Mouse (Mus musculus) liver, embryonic 16.5 days (tissue): Measurements from ENCODE around the gene 4933416C03Rik. TPM values are rescaled to one million over a fixed set of nuclear protein-coding genes. Genes with fewer than 3 reads are reported as not detected.

Source experiments
- ATAC-seq: fragments of 200-750 bp; cut with Nextera tagmentation; 2 replicates; pipeline ENCODE4 v1.8.0; 2017; ENCODE audit warnings: low read depth, mild to moderate bottlenecking, moderate number of reproducible peaks, moderate library complexity
- H3K27ac ChIP-seq: fragments of 300-500 bp; sonication (generic); 2 replicates; pipeline ENCODE4 v1.5.1; 2014; ENCODE audit warnings: mild to moderate bottlenecking, low read length
- H3K27me3 ChIP-seq: fragments of 300-500 bp; sonication (generic); 2 replicates; pipeline ENCODE4 v1.6.1; 2014; ENCODE audit warnings: low read depth, low read length, mixed read lengths; ENCODE audit not compliant: control insufficient read depth, insufficient read depth
- H3K36me3 ChIP-seq: fragments of 300-500 bp; sonication (generic); 2 replicates; pipeline ENCODE4 v1.6.1; 2014; ENCODE audit warnings: mild to moderate bottlenecking; ENCODE audit not compliant: control insufficient read depth, insufficient read depth
- H3K4me1 ChIP-seq: fragments of 300-500 bp; sonication (generic); 2 replicates; pipeline ENCODE4 v1.6.1; 2014; ENCODE audit warnings: low read depth, low read length, mixed read lengths; ENCODE audit not compliant: control insufficient read depth
- H3K4me2 ChIP-seq: fragments of 300-500 bp; sonication (generic); 2 replicates; pipeline ENCODE4 v1.6.1; 2014; ENCODE audit warnings: low read depth, low read length, mixed read lengths
- H3K4me3 ChIP-seq: fragments of 300-500 bp; sonication (generic); 2 replicates; pipeline ENCODE4 v1.5.1; 2014; ENCODE audit warnings: low read depth, mild to moderate bottlenecking, low read length
- H3K9ac ChIP-seq: fragments of 300-500 bp; sonication (generic); 2 replicates; pipeline ENCODE4 v1.6.1; 2014; ENCODE audit warnings: low read depth, low read length
- H3K9me3 ChIP-seq: fragments of 300-500 bp; sonication (generic); replicated peaks from 2 replicates; pipeline ENCODE4 v1.6.1; 2016; ENCODE audit warnings: low read length; ENCODE audit not compliant: control insufficient read depth
- WGBS: fragments of 180-500 bp; shearing (Covaris S2); extraction: QIAGEN DNeasy Blood & Tissue Kit; methylation state at CpG from one replicate; pipeline ENCODE4 v1.1.7; 2014; ENCODE audit not compliant: insufficient replicate concordance; 5-methylcytosine and 5-hydroxymethylcytosine counted together
- polyA plus RNA-seq: library from polyadenylated mRNA; unstranded; fragments of >200 nt; fragmentation: Nextera tagmentation; extraction: Ambion mirVana; gene quantifications from 2 replicates; pipeline ENCODE4 v1.2.1, GENCODE M21; 2015

Gene 4933416C03Rik
- polyA plus RNA-seq, 1 experiment from 2014 or later, result not detected

DNA sequence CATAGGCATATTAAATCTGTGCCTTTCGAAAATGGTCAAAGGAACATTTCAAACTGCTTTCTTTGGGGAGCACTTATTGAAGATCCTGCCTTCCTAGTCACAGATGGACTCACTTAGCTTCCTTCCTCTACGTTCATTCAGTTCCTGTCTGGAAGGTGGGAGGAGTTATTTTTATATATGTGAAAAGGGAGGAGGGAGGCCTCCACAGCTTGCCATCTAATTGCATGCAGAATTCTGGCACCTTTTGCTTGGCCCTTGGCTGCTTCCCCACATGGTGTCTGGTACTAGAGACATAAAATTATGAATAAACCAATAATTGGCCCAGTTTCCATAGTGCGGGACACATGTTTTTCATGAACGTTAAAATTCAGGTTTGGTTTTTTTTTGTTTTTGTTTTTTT lies 5.5 kb downstream of the 4933416C03Rik start:
- Histone ChIP-seq H3K4me1 (no peaks in the 10 kb centered on the region), H3K27ac (no peak overlapping the region), H3K27me3 (no peaks in the 10 kb centered on the region), H3K4me3 (no peak overlapping the region), H3K36me3 (no peaks in the 10 kb centered on the region), H3K9ac (no peak overlapping the region), H3K9me3 (no peaks in the 10 kb centered on the region), H3K4me2 (no peak overlapping the region)
- 46% methylated on average over 4 of the region's 4 CpGs for WGBS
- ATAC-seq, result no peak

DNA sequence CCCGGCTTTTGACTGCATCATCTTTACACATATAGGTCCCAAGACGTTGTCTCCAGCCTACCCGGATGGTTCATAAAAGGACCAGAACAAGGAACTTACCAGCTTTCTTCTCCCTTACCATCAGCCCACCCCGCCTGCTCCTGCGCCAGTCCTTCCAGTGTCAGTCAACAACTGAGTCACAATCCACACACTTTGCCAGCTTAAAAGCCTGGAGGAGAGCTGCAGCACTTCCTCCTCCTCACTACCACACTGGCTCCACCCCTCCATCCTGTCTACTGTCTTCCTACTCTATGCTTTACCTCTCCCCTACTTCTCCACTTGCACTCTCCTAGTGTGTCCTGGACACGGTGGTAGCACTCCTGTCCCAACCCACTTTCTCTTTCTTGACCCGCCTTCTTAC lies 15.2 kb downstream of the 4933416C03Rik start:
- no peak overlapping the region for H3K27ac ChIP-seq
- H3K4me1 ChIP-seq, result no peaks in the 10 kb centered on the region
- H3K4me2 ChIP-seq, result no peak overlapping the region
- no peak for ATAC-seq
- WGBS, result 67% methylated on average over 7 of the region's 7 CpGs
- no peaks in the 10 kb centered on the region for H3K9me3 ChIP-seq
- no peak overlapping the region for H3K9ac ChIP-seq
- no peaks in the 10 kb centered on the region for H3K36me3 ChIP-seq
- no peaks in the 10 kb centered on the region for H3K27me3 ChIP-seq
- no peak overlapping the region for H3K4me3 ChIP-seq

DNA sequence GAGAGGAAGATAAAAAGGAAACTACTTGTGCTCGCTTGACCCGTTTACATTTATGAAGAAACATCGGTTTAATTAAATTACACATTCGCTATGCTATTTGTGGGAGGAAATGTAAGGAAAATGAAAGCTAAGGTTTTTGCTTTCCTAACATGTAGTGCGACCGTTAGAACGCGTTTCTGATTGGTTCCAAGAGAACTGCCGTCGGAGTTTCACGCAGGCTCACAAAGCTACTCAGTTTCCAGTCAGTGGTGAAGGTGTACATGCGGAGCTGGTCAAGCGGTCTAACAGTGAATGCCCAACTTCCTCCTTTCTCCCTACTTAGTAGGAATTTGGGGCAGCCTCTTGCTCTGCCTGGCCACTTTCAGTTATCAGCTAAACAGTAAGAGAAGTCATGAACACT lies 17.3 kb downstream of the 4933416C03Rik start:
- Histone ChIP-seq H3K27me3 (no peaks in the 10 kb centered on the region), H3K36me3 (no peaks in the 10 kb centered on the region), H3K9ac (no peak overlapping the region), H3K4me1 (no peaks in the 10 kb centered on the region), H3K9me3 (no peaks in the 10 kb centered on the region), H3K27ac (no peak overlapping the region), H3K4me2 (no peak overlapping the region), H3K4me3 (no peak overlapping the region)
- WGBS, result 73% methylated on average over 13 of the region's 13 CpGs
- ATAC-seq, result no peak

DNA sequence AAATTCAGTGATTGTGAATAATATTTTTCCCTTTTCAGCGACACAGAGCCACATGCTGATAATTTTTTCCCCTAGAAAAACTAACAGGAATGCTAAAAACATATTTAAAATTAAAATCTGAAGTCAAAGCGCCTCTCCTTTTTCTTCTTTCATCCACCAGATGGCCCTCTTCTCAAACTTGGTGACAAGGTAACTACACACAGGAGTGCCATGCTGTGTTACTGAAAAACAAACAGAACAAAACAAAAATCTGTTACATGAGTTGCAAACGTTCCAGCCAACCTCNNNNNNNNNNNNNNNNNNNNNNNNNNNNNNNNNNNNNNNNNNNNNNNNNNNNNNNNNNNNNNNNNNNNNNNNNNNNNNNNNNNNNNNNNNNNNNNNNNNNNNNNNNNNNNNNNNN lies 29.8 kb downstream of the 4933416C03Rik start:
- 20% methylated on average over 3 of the region's 3 CpGs for WGBS
- H3K4me2 ChIP-seq, result no peak overlapping the region
- ATAC-seq, result no peak

DNA sequence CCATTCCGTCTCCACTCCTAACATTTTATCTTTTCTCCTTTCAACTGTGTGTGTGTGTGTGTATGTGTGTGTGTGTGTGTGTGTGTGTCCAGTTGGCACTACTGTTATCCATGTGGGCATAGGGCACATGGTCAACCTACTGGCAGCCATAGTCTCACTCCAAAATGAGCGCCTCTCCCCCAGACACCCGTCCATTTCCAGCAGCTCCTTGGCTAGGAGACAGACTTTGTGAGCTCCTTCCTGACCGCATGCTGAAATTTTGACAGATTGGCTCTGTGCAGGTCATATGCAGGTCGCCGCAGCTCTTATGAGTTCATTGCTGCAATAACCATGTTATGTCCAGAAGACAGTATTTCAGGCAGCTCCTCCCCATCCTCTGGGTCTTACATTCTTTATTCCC lies 32.9 kb downstream of the 4933416C03Rik start:
- ATAC-seq, result no peak
- Histone ChIP-seq H3K27me3 (no peaks in the 10 kb centered on the region), H3K4me2 (no peak overlapping the region), H3K4me1 (no peaks in the 10 kb centered on the region), H3K27ac (no peak overlapping the region), H3K9me3 (no peaks in the 10 kb centered on the region), H3K9ac (no peak overlapping the region), H3K4me3 (no peak overlapping the region), H3K36me3 (no peaks in the 10 kb centered on the region)
- WGBS, result 74% methylated on average over 6 of the region's 6 CpGs

More for the DNA sequence above, 29.8 kb downstream of the 4933416C03Rik start:
- no peak overlapping the region for H3K27ac ChIP-seq
- H3K4me1 ChIP-seq, result no peaks in the 10 kb centered on the region
- H3K27me3 ChIP-seq, result no peaks in the 10 kb centered on the region
- H3K9me3 ChIP-seq, result no peaks in the 10 kb centered on the region
- H3K9ac ChIP-seq, result no peak overlapping the region
- H3K4me3 ChIP-seq, result no peak overlapping the region
- H3K36me3 ChIP-seq, result no peaks in the 10 kb centered on the region

DNA sequence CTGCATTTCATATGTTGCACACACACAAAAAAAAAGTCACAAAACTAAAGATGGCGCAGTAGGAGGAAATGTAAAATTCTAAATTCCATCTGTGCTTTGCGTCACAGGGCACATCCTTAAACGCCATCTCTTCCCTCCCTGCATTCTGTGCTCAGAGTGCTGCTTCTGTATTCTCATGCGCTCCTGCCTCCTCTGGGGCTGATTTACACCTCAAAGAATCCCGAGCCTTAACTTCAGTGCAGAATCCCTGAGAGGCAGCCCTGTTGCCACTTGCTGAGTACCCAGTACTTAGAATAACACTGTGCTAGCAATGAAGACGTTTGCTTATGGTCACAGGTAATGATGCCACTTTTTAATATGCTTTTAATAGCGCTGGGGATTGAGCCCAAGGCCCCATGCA lies 34.3 kb downstream of the 4933416C03Rik start:
- H3K4me2 ChIP-seq, result no peak overlapping the region
- ATAC-seq, result no peak
- no peaks in the 10 kb centered on the region for H3K27me3 ChIP-seq
- no peaks in the 10 kb centered on the region for H3K9me3 ChIP-seq
- no peaks in the 10 kb centered on the region for H3K4me1 ChIP-seq
- no peak overlapping the region for H3K27ac ChIP-seq
- H3K36me3 ChIP-seq, result no peaks in the 10 kb centered on the region
- H3K9ac ChIP-seq, result no peak overlapping the region
- H3K4me3 ChIP-seq, result no peak overlapping the region
- 36% methylated on average over 7 of the region's 7 CpGs for WGBS

DNA sequence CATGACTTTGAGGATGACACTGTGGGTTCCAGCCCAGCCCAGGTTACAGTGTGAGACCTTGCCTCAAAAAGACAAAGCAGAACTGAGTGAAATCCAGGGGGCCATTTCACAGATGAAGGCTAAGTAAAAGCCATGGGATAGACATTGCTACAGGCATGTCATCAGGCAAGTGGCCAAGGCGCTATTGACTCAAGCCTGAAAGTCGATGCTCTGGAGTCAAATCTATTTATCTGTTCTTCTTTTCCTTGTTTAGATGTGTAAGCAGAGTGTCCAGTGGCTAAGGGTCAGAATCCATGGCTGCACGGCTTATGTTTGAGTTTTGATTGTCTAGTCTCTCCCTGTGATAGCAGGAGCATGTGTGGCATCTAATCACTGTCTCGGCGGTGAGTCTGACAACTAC lies 35.1 kb downstream of the 4933416C03Rik start:
- 0 out of 2 replicates have a peak, but pooled peaks have one; percentile 19 for ATAC-seq
- Histone ChIP-seq H3K36me3 (no peaks in the 10 kb centered on the region), H3K9ac (no peak overlapping the region), H3K4me1 (no peaks in the 10 kb centered on the region), H3K4me3 (no peak overlapping the region), H3K4me2 (no peak overlapping the region), H3K9me3 (no peaks in the 10 kb centered on the region), H3K27ac (no peak overlapping the region), H3K27me3 (no peaks in the 10 kb centered on the region)
- WGBS, result 61% methylated on average over 5 of the region's 5 CpGs

DNA sequence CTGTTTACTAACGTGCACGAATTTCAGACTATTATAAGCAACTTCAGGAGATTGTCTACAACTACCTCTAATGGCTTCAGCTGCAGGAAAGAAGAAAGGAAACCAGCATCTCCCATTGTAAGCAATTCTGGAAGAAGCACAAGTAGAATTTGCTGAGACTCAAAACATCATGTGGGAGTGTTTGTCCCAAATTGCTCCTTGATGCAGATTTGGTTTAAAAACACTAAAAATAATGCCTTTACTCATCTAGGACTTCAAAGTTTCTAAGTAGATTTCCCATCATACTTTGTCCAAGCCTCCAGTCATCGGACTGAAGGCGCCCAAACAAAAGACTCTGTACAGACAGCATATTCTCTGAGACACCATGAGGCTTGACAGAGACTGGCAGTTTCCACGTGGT lies 37.8 kb downstream of the 4933416C03Rik start:
- no peak for ATAC-seq
- no peaks in the 10 kb centered on the region for H3K9me3 ChIP-seq
- H3K4me3 ChIP-seq, result no peak overlapping the region
- no peak overlapping the region for H3K27ac ChIP-seq
- no peaks in the 10 kb centered on the region for H3K4me1 ChIP-seq
- no peaks in the 10 kb centered on the region for H3K36me3 ChIP-seq
- no peak overlapping the region for H3K4me2 ChIP-seq
- no peaks in the 10 kb centered on the region for H3K27me3 ChIP-seq
- no peak overlapping the region for H3K9ac ChIP-seq
- WGBS, result 56% methylated on average over 5 of the region's 5 CpGs
